Mouse (Mus musculus) CD4-positive, CD25-positive, alpha-beta regulatory T cell, adult 9 weeks (primary cell): ENCODE measurements around the gene Gm6367. TPM values are rescaled to one million over a fixed set of nuclear protein-coding genes. Genes with fewer than 3 reads are reported as not detected.

Experiments
- polyA plus RNA-seq: library from polyadenylated mRNA; unstranded; fragments of 100-300 nt; shearing (Covaris generic); gene quantifications from one replicate; pipeline ENCODE4 v1.2.1, GENCODE M21; 2017

Gene Gm6367
- not detected for polyA plus RNA-seq

GRCm38 (mm10) chr5:94988326-94988725 is at the start of gene Gm6367:
Gm6367 (plus strand) TSS chr5:94988626.

Other genes starting within 250 kb of the Gm6367 start
- not detected for gene Gm3183, start 123.2 kb upstream of the Gm6367 start, polyA plus RNA-seq
- not detected for gene Gm7942, start 118.3 kb downstream of the Gm6367 start, polyA plus RNA-seq
- gene Gm16513, start 194.0 kb downstream of the Gm6367 start, polyA plus RNA-seq, result 0.27 TPM